Mouse (Mus musculus) large intestine, adult 2 months (tissue): Measurements from ENCODE around the gene Ankrd13b. TPM values are rescaled to one million over a fixed set of nuclear protein-coding genes. Genes with fewer than 3 reads are reported as not detected.

Experiments used
- DNase-seq: peaks from one replicate; pipeline ENCODE4 v3.0.0-alpha.2; 2012; ENCODE audit warnings: low read depth, low spot score
- WGBS: fragments of 180-500 bp; shearing (Covaris S2); methylation state at CpG from one replicate; pipeline ENCODE4 v1.1.7; 2018; 5-methylcytosine and 5-hydroxymethylcytosine counted together
- polyA plus RNA-seq: library from polyadenylated mRNA; depleted of rRNA; stranded (reverse); fragments of >200 nt; gene quantifications from 2 replicates; pipeline ENCODE4 v1.2.3, GENCODE M21; 2012

Gene Ankrd13b
- polyA plus RNA-seq, 1 experiment, result 15.1 TPM

DNA sequence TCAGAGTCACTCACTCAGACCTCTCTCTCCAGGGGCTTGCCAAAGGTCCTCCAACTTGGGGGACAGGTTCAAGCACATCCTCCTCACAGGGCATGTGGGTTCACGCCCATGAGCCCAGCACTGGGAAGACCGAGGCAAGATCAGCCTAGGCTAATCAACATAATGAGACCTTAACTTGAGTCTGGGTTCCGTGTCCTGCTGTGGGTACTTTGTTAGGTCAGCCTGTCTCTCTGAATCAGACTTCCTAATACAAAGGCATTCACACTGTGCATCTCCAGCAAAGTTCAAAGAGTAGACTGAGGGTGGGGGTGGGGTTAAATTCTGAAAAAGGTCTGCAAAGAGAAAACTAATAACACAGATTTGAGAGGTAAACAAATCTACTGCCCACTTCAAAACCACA, 24.4 kb downstream of the Ankrd13b start:
- DNase-seq, result no peak
- WGBS, result 76% methylated on average over 3 of the region's 3 CpGs

DNA sequence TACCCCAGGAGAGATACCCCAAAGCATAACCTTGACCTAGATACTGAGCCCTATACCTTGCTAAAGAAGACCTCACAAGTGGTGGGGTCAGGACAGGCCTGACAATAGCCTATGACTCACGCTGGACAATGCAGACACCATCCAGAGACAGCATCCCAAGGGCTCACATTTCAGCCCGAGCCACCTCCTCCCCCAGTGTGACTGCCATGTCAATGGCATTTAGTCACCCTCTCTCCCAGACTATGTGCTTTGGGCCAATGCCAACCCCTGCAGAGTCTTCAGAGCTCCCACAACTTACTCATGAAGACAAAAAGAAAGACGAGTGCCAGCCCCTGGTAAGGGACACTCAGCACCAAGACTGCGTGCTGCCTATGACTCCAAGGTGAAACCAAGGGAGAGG, 24.8 kb downstream of the Ankrd13b start:
- WGBS, result 41% methylated on average over 4 of the region's 4 CpGs
- no peak for DNase-seq

GRCm38 (mm10) chr11:77463786-77464185, 25.7 kb downstream of the Ankrd13b start:
- WGBS, result 70% methylated on average over 10 of the region's 10 CpGs
- no peak for DNase-seq

DNA sequence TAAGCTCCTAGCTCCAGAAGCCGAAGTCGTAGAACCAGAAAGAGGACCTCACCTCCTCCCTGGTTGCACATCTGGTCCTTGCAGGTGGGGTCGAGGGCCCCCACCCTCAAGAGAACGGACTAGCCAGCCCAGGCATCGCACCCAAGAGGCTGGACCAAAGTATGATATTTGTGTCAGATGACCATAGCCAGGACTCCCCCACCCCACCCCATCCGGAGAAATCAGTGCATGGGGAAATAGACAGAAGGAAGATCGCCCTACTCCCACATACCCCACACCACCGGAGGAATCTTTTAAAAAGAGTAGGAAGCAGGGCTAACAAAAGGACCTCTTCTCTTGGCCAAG, 26.4 kb downstream of the Ankrd13b start:
- 37% methylated on average over 8 of the region's 8 CpGs for WGBS
- DNase-seq, result no peak

GRCm38 (mm10) chr11:77462283-77463100, 27.0 kb downstream of the Ankrd13b start, which contains the start of gene Coro6:
Gene Coro6 (plus strand): TSS chr11:77462411.
- WGBS, result 1% methylated on average over 72 of the region's 73 CpGs
- DNase-seq, result peak; percentile 37

DNA sequence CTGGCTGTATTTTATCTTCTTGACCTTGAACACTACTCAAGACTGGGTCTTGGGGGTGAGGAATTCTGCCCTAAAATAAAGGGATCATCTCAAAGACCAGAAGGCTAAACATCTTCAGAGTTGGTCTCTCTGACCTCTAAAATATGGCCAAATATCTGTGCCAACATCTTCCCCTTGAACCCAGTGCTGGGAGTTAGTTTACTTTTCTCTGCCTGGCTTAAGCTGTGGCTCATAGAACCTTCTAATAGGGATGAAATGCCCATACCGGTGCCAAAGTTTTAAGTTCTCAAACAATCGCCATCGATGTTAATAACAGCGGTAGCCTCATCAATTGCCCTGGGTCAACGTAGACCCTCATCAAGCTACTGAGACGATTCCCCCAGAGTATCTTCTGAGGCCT, 27.6 kb downstream of the Ankrd13b start:
- 8% methylated on average over 6 of the region's 6 CpGs for WGBS
- DNase-seq, result no peak

GRCm38 (mm10) chr11:77456866-77457265, 32.6 kb downstream of the Ankrd13b start:
- WGBS, result 59% methylated on average over 6 of the region's 6 CpGs
- no peak for DNase-seq

- 91% methylated on average over 9 of the region's 9 CpGs for WGBS
- DNase-seq, result no peak
These were observed 33.5 kb downstream of the Ankrd13b start for GRCm38 (mm10) chr11:77455770-77456510.

- no peak for DNase-seq
- WGBS, result 83% methylated on average over 2 of the region's 2 CpGs
These were observed 36.1 kb downstream of the Ankrd13b start for GRCm38 (mm10) chr11:77453388-77453787.

- no peak for DNase-seq
- 95% methylated on average over 2 of the region's 2 CpGs for WGBS
These were observed 37.8 kb downstream of the Ankrd13b start for GRCm38 (mm10) chr11:77451670-77452069.

DNA sequence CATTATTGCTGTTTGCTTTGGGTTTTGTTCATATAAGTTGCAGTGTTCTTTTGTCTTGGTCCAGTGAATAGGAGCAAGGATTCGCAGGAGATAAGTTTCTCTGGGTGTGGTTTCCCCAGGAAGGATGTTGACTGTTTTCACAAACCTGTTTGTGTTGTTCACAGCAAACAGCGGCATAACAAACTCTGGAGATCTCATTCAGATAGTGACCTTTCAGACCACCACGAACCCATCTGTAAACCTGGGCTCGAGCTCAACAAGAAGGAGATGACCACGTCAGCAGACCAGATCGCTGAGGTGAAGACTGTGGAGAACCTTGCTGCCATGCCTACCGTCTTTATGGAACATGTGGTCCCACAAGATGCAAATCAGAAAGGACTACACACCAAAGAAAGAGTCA, 40.3 kb downstream of the Ankrd13b start:
- 90% methylated on average over 7 of the region's 7 CpGs for WGBS
- DNase-seq, result no peak

DNA sequence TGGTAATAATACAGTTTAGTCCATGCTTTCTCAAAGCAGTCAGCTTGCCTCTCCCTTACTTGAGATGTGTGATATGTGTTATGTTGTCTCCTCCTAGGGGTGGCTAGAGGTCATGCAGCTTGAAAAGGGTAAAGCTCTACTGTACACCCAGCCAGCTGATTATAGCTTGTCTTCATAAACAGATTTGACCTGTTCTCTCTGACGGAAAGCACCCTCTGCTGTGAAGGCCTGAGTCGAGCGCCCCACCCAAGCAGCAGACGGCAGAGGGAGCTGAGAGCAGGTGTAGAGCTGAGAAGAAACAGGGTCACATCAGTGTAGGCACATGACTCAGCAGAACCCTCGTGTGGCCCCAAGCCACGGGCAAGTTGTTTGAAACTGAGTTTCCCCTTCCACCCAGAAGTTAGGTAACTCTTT, 42.8 kb downstream of the Ankrd13b start:
- WGBS, result 6% methylated on average over 6 of the region's 6 CpGs
- peak; percentile 28 for DNase-seq

- DNase-seq, result no peak
- WGBS, result 13% methylated on average over 2 of the region's 2 CpGs
These were observed 44.5 kb downstream of the Ankrd13b start for GRCm38 (mm10) chr11:77444939-77445338.

DNA sequence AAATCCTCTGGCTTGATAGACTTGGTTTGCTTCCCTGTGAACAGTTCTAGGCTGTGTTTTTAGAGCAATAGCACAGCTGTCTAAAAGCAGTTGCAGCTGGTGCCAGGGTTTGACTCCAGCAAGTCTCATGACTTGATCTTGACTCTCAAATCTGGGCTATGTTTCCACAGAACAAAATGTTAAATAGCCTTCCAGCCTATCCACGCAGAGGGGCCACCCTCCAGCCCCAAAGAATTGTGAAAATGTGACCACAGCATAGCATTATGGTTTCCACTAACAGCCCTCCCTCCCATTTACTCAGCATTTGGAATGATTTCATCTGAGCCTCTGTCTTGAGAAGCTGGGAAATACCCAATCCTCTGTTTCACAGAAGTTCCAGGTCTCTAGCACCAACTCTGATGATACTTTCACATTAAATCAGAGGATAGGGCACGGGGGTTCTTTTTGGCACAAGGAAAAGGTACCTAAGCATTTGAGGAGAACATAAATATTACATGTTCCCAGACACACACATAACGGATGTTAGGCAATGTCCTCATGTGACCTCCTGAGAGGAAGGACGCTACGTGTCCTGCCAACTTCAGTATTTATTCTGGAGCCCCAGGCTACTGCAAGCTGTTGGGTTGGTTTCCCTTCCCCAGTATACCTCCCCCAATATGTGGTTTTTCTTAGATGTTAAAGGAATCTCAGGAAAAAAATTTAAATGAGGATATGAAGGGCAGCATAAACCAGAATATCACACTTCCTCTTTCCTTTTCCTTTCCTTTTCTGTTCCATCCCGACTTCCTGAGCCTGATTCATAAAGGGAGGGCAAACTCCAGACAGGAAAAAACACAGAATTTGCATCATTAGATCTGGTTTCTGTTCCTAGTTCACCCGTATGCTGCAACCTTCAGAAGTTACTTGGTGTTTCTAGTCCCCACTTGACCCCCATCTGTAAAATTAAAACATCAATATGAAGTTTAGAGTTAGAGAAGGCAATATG, 47.0 kb downstream of the Ankrd13b start:
- 53% methylated on average over 7 of the region's 7 CpGs for WGBS
- no peak for DNase-seq

- DNase-seq, result no peak
- 72% methylated on average over 8 of the region's 8 CpGs for WGBS
These were observed 48.5 kb downstream of the Ankrd13b start for GRCm38 (mm10) chr11:77441020-77441419.

- 83% methylated on average over 9 of the region's 9 CpGs for WGBS
- no peak for DNase-seq
These were observed 49.4 kb downstream of the Ankrd13b start for GRCm38 (mm10) chr11:77440081-77440480.

DNA sequence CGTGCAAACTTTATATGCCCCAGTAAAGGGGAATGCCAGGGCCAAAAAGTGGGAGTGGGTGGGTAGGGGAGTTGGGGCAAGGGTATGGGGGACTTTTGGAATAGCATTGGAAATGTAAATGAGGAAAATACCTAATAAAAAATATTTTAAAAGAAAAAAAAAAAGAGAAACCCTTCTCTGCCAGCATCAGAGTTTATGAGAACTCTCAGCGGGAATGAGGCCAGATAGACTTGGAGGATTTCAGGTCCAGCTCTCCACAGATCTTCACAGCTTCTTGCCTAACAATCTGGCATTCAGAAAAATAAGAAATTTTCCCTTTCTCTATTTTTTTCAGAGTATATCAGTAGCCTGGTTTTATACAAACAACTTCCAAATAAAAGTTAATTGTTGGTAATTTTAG, 52.5 kb downstream of the Ankrd13b start:
- WGBS, result 92% methylated on average over 2 of the region's 2 CpGs

DNA sequence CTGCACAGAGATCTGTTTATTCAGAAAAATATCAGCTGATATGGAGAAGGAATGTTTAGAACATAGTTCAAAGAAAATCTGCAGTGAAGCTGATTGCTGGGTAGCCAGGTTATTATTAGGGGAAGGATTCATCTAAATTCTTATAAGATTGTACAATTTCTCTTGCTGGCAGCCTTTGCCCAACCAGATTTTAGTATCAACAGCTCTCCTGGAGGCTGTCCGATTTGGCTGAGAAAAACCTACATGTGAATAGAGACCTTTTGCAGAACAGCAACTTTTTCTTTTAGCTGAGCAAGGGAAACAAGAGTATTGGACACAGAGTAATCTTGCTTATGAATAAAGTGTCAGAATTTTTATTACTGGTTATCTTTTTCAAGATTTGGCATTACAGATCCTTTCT, 61.0 kb downstream of the Ankrd13b start:
- DNase-seq, result no peak
- 80% methylated on average over 1 of the region's 1 CpGs for WGBS

More for the DNA sequence above, 52.5 kb downstream of the Ankrd13b start:
- DNase-seq, result no peak

- DNase-seq, result no peak
- WGBS, result 86% methylated on average over 4 of the region's 4 CpGs
These were observed 66.2 kb downstream of the Ankrd13b start for GRCm38 (mm10) chr11:77423175-77423859.
